ENCODE assay signal across 27 mouse cellular contexts in genomic region chr1:93581545-93581944, GRCm38 (mm10).
"Had no signal": no experiment of that assay in that cellular context is flagged by ENCODE, and none has a peak within 500 bp of the region (broad histone marks: within the 10 kb centered on the region; RNA-seq: fewer than 3 reads in every experiment).

No protein-coding gene starts in this region.

- H3K4me1 ChIP-seq: embryonic facial prominence, embryonic 10.5 days; embryonic facial prominence, embryonic 12.5 days; embryonic facial prominence, embryonic 13.5 days; embryonic facial prominence, embryonic 15.5 days; forebrain, embryonic 10.5 days; forebrain, embryonic 12.5 days; forebrain, embryonic 13.5 days; forebrain, embryonic 15.5 days; heart, embryonic 10.5 days had no signal

- H3K4me2 ChIP-seq: embryonic facial prominence, embryonic 12.5 days; embryonic facial prominence, embryonic 13.5 days; embryonic facial prominence, embryonic 15.5 days; forebrain, embryonic 12.5 days; forebrain, embryonic 13.5 days; forebrain, embryonic 15.5 days; heart, embryonic 11.5 days had no signal

- H3K36me3 ChIP-seq: forebrain, embryonic 15.5 days had no signal

- DNase-seq: cerebellum, adult 9-10 months; cerebellum, adult 9-11 months; cerebellum, postnatal 10 days; cerebellum, postnatal 14 days; cerebellum, postnatal 25 days; cerebellum, postnatal 36 days; embryo, embryonic 11 days; forebrain, postnatal 0 days; gastrocnemius, adult 2 months; gastrocnemius, postnatal 10 days; gastrocnemius, postnatal 14 days; gastrocnemius, postnatal 25 days; gastrocnemius, postnatal 36 days; heart, adult 11 months; heart, adult 18-20 months; heart, adult 2 months had no signal

- H3K9ac ChIP-seq: embryonic facial prominence, embryonic 12.5 days; embryonic facial prominence, embryonic 13.5 days; embryonic facial prominence, embryonic 15.5 days; forebrain, embryonic 12.5 days; forebrain, embryonic 13.5 days; forebrain, embryonic 15.5 days; forebrain, postnatal 0 days had no signal

- H3K4me3 ChIP-seq: embryonic facial prominence, embryonic 10.5 days; embryonic facial prominence, embryonic 12.5 days; embryonic facial prominence, embryonic 13.5 days; embryonic facial prominence, embryonic 15.5 days; erythroblast, embryonic 14.5 days; forebrain, embryonic 10.5 days; forebrain, embryonic 12.5 days; forebrain, embryonic 13.5 days; forebrain, embryonic 15.5 days; gastrocnemius, adult 2 months; heart, adult 2 months; heart, embryonic 10.5 days had no signal

- H3K9me3 ChIP-seq: embryonic facial prominence, embryonic 10.5 days; embryonic facial prominence, embryonic 12.5 days; embryonic facial prominence, embryonic 13.5 days; embryonic facial prominence, embryonic 15.5 days; forebrain, embryonic 10.5 days; forebrain, embryonic 12.5 days; forebrain, embryonic 13.5 days; forebrain, embryonic 15.5 days; heart, embryonic 10.5 days had no signal

- H3K27ac ChIP-seq: embryonic facial prominence, embryonic 10.5 days; embryonic facial prominence, embryonic 12.5 days; embryonic facial prominence, embryonic 13.5 days; embryonic facial prominence, embryonic 15.5 days; forebrain, embryonic 10.5 days; forebrain, embryonic 12.5 days; forebrain, embryonic 13.5 days; forebrain, embryonic 15.5 days; gastrocnemius, adult 2 months; heart, adult 2 months; heart, embryonic 10.5 days had no signal

- H3K27me3 ChIP-seq: embryonic facial prominence, embryonic 12.5 days; embryonic facial prominence, embryonic 13.5 days; embryonic facial prominence, embryonic 15.5 days; forebrain, embryonic 12.5 days; forebrain, embryonic 13.5 days; forebrain, embryonic 15.5 days had no signal
